Mouse (Mus musculus) monocyte, adult 5-6 weeks (primary cell): ENCODE measurements around the gene Ldlrad2. TPM values are rescaled to one million over a fixed set of nuclear protein-coding genes. Genes with fewer than 3 reads are reported as not detected.
"Not testable (repeated sequence)": the region's sequence is repeated elsewhere in the genome, so short reads cannot be mapped to it uniquely, and the experiment has no call there.

Experiments
- ATAC-seq: fragments of 153-309, 156-312 bp; replicated peaks from 2 replicates; pipeline ENCODE4 v1.8.0; 2017; ENCODE audit warnings: mild to moderate bottlenecking; ENCODE audit not compliant: low TSS enrichment, insufficient number of reproducible peaks, severe bottlenecking, poor library complexity, low FRiP score
- total RNA-seq: library from RNA; stranded (forward); fragments of 200-1000, 200-491, 200-594 nt; gene quantifications from 3 replicates; pipeline ENCODE4 v1.2.3, GENCODE M21; 2017

Ldlrad2 gene
- total RNA-seq: not detected in 3 replicates

GRCm38 (mm10) chr4:137574469-137574868 is at the start of gene Ldlrad2:
Ldlrad2 (minus strand) TSS chr4:137574569.
- no peak for ATAC-seq

GRCm38 (mm10) chr4:137622847-137623246 is 48.5 kb upstream of the Ldlrad2 start:
- no peak for ATAC-seq

DNA sequence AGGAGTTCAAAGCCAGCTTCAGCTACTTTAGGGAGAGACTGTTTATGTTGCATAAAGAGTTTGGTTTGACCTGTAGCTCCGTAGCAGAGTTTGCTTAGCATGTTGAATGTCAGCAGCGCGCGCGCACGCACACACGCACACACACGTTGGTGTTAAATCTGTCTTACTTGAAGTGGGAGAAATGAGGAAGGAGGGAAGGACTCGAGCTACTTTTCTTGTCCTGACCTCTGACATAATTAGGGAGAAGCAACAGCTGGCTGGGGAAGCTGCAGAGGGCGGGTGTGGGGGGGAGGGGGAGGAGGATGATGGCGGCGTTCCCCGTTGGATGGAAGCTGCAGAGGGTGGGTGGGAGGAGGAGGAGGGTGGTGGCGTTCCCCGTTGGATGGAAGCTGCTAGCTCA is 35.9 kb upstream of the Ldlrad2 start:
- ATAC-seq: peak; percentile 69; the same call in 1 of the 2 replicates

- ATAC-seq: peak; percentile 81
These were observed 35.3 kb upstream of the Ldlrad2 start for GRCm38 (mm10) chr4:137609702-137610101.

GRCm38 (mm10) chr4:137609281-137609680 is 34.9 kb upstream of the Ldlrad2 start:
- ATAC-seq: no peak

- ATAC-seq: no peak
These were observed 32.7 kb upstream of the Ldlrad2 start for GRCm38 (mm10) chr4:137607023-137607422.

- ATAC-seq: peak; percentile 73
These were observed 29.2 kb upstream of the Ldlrad2 start for GRCm38 (mm10) chr4:137603449-137604171.

DNA sequence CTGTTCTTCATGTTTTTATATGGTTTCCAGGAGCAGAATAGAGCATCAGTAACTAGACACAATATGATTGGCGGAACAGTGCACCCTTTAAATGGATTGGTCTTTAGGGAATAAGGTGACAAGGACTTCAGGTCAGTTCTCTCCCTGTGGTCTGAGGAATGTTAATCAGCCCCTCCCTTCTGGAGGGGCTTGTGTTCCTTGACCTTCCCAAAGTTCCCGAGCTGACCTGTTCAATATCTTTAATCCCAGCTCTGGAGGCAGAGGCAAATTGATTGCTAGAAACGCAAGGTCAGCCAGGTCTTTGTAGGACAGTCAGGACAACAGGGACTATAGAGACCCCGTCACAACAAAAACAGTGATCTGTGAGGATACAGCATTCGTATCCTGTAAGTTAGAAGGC is 24.2 kb upstream of the Ldlrad2 start:
- ATAC-seq: no peak

- no peak for ATAC-seq
These were observed 22.8 kb upstream of the Ldlrad2 start for GRCm38 (mm10) chr4:137597098-137597630.

- ATAC-seq: peak; percentile 23
These were observed 20.3 kb upstream of the Ldlrad2 start for GRCm38 (mm10) chr4:137594496-137595270.

DNA sequence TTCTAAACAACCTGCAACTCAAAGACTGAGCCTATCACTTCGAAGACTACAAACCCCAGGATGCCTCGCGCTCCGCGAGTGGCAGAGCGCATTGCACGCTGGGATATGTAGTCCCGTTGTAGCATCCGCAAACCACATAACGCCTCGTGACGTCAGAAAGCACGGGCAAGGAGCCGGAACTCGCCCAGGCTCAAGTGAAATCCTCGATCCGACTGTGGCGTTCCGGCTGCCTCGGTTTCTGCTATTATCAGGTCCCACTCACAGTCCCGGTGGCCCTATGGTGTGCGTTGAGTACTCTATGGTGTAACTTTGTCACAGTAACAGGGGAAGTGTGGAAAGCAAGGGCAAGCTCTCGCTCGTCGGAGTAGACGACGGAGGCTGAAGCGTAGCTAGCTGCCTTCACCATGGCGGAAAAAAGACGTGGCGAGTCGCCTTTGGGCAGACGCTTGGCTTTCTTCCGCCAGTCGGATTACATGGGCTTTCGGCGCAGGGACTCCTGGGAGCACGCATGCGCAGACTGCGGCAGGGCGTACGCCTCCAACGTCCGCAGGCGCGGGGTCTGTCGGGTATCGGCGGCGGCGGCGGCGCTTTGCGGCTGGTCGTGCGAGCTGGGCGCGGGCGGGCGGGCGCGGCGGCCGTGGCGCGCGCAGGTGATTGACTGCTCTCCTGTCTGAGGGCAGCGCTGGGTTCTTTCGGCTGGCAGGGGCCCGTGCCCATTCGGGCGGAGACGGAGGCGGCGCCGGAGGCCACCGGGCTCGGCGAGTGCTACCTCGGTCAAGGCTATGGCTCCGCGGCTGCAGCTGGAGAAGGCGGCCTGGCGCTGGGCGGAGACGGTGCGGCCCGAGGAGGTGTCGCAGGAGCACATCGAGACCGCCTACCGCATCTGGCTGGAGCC is 19.5 kb upstream of the Ldlrad2 start, which contains the start of gene Usp48:
Usp48 (plus strand) TSS at position 155 of the 895 bp plus-strand sequence.
- peak; percentile 95 for ATAC-seq

GRCm38 (mm10) chr4:137590961-137591360 is 16.6 kb upstream of the Ldlrad2 start:
- ATAC-seq: no peak

DNA sequence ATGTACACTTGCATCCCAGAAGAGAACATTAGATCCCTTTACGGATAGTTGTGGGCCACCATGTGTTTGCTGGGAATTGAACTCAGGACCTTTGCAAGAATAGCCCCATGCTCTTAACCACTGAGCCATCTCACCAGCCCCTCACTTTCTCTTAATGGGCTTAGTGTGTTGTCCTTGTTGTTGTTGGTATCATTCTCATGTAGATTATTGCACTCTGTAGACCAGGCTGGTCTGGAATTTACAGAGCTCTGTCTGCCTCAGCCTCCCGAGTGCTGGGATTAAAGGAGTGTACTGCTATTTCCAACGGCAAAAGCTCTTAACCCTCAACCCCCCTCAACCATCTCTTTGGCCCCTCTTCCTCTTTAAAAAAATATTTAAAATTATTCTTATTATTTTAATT is 15.2 kb upstream of the Ldlrad2 start:
- ATAC-seq: no peak

DNA sequence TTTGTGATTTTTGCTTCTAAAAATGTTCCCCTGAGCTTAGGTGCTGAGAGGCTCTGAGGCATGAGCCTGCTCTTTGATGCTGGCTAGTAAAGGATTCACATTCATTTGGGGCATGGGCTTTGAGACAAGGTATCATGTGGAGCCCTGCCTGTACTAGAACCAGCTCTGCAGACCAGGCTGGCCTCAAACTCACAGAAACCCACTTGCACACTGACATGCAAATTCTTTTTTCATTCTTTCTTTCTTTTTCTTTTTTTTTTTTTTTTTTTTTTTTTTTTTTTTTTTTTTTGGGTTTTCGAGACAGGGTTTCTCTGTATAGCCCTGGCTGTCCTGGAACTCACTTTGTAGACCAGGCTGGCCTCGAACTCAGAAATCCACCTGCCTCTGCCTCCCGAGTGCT is 14.7 kb upstream of the Ldlrad2 start:
- not testable (repeated sequence) for ATAC-seq

GRCm38 (mm10) chr4:137581815-137582214 is 7.4 kb upstream of the Ldlrad2 start:
- no peak for ATAC-seq

GRCm38 (mm10) chr4:137580299-137580698 is 5.9 kb upstream of the Ldlrad2 start:
- ATAC-seq: no peak

GRCm38 (mm10) chr4:137579789-137580188 is 5.4 kb upstream of the Ldlrad2 start:
- no peak for ATAC-seq

DNA sequence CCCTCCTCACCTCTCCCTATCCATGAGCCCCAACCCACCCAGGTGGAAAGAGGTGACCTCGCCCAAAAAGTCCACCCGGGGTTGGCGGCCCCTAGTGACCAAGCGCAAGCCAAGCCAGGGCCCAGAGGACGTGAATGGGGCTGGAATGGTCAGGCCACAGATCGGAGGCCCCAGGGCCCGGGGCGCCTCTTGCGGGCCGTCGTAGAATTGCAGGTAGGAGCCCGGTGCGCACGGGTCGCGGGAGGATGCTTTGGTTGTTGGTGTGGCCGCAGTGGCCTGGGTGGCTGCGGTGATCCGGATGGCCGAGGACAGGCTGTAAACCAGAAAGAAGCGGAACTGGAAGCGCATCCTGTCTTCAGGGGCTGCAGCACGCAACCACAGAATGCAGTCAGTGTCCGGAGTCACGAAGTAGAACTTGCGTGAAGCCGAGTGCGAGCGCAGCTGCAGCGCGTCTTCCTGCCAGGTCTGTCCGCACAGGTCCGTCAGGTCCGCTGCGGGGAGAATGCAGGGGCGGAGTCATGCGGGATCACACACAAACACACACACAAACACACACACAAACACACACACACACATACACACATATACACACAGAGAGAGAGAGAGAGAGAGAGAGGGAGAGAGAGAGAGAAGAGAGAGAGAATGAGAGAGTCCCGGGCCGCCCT is 3.9 kb upstream of the Ldlrad2 start:
- ATAC-seq: peak; percentile 51
